Mouse (Mus musculus) CH12.LX (cell line): ENCODE measurements around the gene Kcnma1. TPM values are rescaled to one million over a fixed set of nuclear protein-coding genes. Genes with fewer than 3 reads are reported as not detected.

Source experiments
- DNase-seq: peaks from one replicate; pipeline ENCODE4 v3.0.0-alpha.2; 2013; ENCODE audit errors: extremely low read depth
- H3K27ac ChIP-seq: 2 replicates; pipeline ENCODE4 v1.5.1; 2012; ENCODE audit warnings: low read depth, mild to moderate bottlenecking, control low read depth, moderate library complexity; ENCODE audit not compliant: insufficient read depth
- H3K27me3 ChIP-seq: replicated peaks from 2 replicates; pipeline ENCODE3; 2012; ENCODE audit warnings: inconsistent platforms
- H3K36me3 ChIP-seq, 2 experiments: replicated peaks in 1 of 2; 2 replicates each; pipeline versions ENCODE3 to v1.6.1; 2012; ENCODE audit warnings: inconsistent platforms in 1 of 2, low read length in 1 of 2, mild to moderate bottlenecking in 1 of 2, mixed read lengths in 1 of 2, moderate library complexity in 1 of 2; ENCODE audit not compliant: control insufficient read depth in 1 of 2, insufficient read depth in 1 of 2
- H3K4me1 ChIP-seq, 2 experiments: 2 replicates each; pipeline ENCODE4 v1.6.1; 2012; ENCODE audit warnings: inconsistent platforms in 1 of 2, moderate library complexity in 1 of 2; ENCODE audit not compliant: insufficient read depth in 2 of 2, control insufficient read depth in 1 of 2
- H3K4me2 ChIP-seq: 2 replicates; pipeline ENCODE4 v1.6.1; 2012; ENCODE audit warnings: low read depth, mild to moderate bottlenecking, control low read depth; ENCODE audit not compliant: poor library complexity, insufficient read depth, severe bottlenecking
- H3K4me3 ChIP-seq, 3 experiments: fragments of 150-350 bp in 1 of 3; sonication (generic) in 1 of 3; replicated peaks in 1 of 3; 2 replicates each; pipeline versions ENCODE3 to v1.5.1; 2011 to 2012; ENCODE audit warnings: low read depth in 2 of 3, low read length in 2 of 3, mild to moderate bottlenecking in 2 of 3, moderate library complexity in 2 of 3, control low read depth in 1 of 3, improper control_type of control experiment in 1 of 3, inconsistent platforms in 1 of 3, mixed read lengths in 1 of 3; ENCODE audit not compliant: poor library complexity in 1 of 3
- H3K79me2 ChIP-seq: replicated peaks from 2 replicates; pipeline ENCODE4 v1.6.1; 2012; ENCODE audit warnings: mild to moderate bottlenecking, moderate library complexity; ENCODE audit not compliant: control insufficient read depth, poor library complexity, insufficient read depth, severe bottlenecking; ENCODE audit errors: extremely low read depth
- H3K9ac ChIP-seq: 2 replicates; pipeline ENCODE4 v1.6.1; 2012; ENCODE audit warnings: low read depth, mild to moderate bottlenecking, control low read depth, moderate library complexity; ENCODE audit not compliant: insufficient read depth
- H3K9me3 ChIP-seq: replicated peaks from 2 replicates; pipeline ENCODE3; 2012; ENCODE audit warnings: low read length, inconsistent platforms, mixed read lengths
- BHLHE40 ChIP-seq: IDR thresholded peaks from 2 replicates; pipeline ENCODE4 v1.6.1; 2011; ENCODE audit warnings: mild to moderate bottlenecking, low read depth, low read length, improper control_type of control experiment
- CHD2 ChIP-seq: IDR thresholded peaks from 2 replicates; pipeline ENCODE4 v1.6.1; 2011; ENCODE audit warnings: low read length, improper control_type of control experiment
- ELF1 ChIP-seq: IDR thresholded peaks from 2 replicates; pipeline ENCODE4 v1.6.1; 2014; ENCODE audit warnings: low read depth, mild to moderate bottlenecking, inconsistent platforms, low read length, improper control_type of control experiment
- EP300 ChIP-seq: IDR thresholded peaks from 2 replicates; pipeline ENCODE4 v1.6.1; 2011; ENCODE audit warnings: low read length, improper control_type of control experiment
- ETS1 ChIP-seq: conservative IDR thresholded peaks from 2 replicates; pipeline ENCODE4 v1.6.1; 2012; ENCODE audit warnings: low read depth, mild to moderate bottlenecking, inconsistent platforms, low read length, improper control_type of control experiment, moderate library complexity
- HCFC1 ChIP-seq: IDR thresholded peaks from 2 replicates; pipeline ENCODE4 v1.6.1; 2012; ENCODE audit warnings: low read depth, mild to moderate bottlenecking, inconsistent platforms, low read length, improper control_type of control experiment
- JUND ChIP-seq: conservative IDR thresholded peaks from 2 replicates; pipeline ENCODE4 v1.6.1; 2011; ENCODE audit warnings: low read depth, low read length, improper control_type of control experiment
- KAT2A ChIP-seq: IDR thresholded peaks from 2 replicates; pipeline ENCODE4 v1.6.1; 2012; ENCODE audit warnings: low read length, improper control_type of control experiment, inconsistent platforms; ENCODE audit not compliant: insufficient replicate concordance
- MAFK ChIP-seq: IDR thresholded peaks from 2 replicates; pipeline ENCODE4 v1.6.1; 2011; ENCODE audit warnings: low read length, improper control_type of control experiment; ENCODE audit not compliant: insufficient replicate concordance
- MAX ChIP-seq: IDR thresholded peaks from 2 replicates; pipeline ENCODE4 v1.6.1; 2011; ENCODE audit warnings: low read length, improper control_type of control experiment
- MAZ ChIP-seq: IDR thresholded peaks from 2 replicates; pipeline ENCODE4 v1.6.1; 2012; ENCODE audit warnings: low read depth, mild to moderate bottlenecking, inconsistent platforms, low read length, improper control_type of control experiment, moderate library complexity
- MYC ChIP-seq: IDR thresholded peaks from 2 replicates; pipeline ENCODE4 v1.6.1; 2011; ENCODE audit warnings: low read depth, mild to moderate bottlenecking, improper control_type of control experiment, low read length
- POLR2A ChIP-seq: IDR thresholded peaks from 2 replicates; pipeline ENCODE4 v1.6.1; 2011; ENCODE audit warnings: low read depth, mild to moderate bottlenecking, improper control_type of control experiment, low read length
- POLR2AphosphoS2 ChIP-seq: IDR thresholded peaks from 2 replicates; pipeline ENCODE4 v1.6.1; 2011; ENCODE audit warnings: low read depth, low read length, improper control_type of control experiment
- RCOR1 ChIP-seq: conservative IDR thresholded peaks from 2 replicates; pipeline ENCODE4 v1.6.1; 2012; ENCODE audit warnings: low read depth, mild to moderate bottlenecking, inconsistent platforms, low read length, improper control_type of control experiment
- SMC3 ChIP-seq: IDR thresholded peaks from 2 replicates; pipeline ENCODE4 v1.6.1; 2011; ENCODE audit warnings: low read depth, low read length, improper control_type of control experiment
- TBP ChIP-seq: conservative IDR thresholded peaks from 2 replicates; pipeline ENCODE4 v1.6.1; 2011; ENCODE audit warnings: low read depth, low read length, improper control_type of control experiment
- UBTF ChIP-seq: IDR thresholded peaks from 2 replicates; pipeline ENCODE4 v1.6.1; 2012; ENCODE audit warnings: low read depth, mild to moderate bottlenecking, inconsistent platforms, low read length, improper control_type of control experiment, moderate library complexity
- ZC3H11A ChIP-seq: IDR thresholded peaks from 2 replicates; pipeline ENCODE4 v1.6.1; 2012; ENCODE audit warnings: low read depth, mild to moderate bottlenecking, inconsistent platforms, low read length, improper control_type of control experiment
- ZKSCAN1 ChIP-seq: IDR thresholded peaks from 2 replicates; pipeline ENCODE4 v1.6.1; 2012; ENCODE audit warnings: low read depth, inconsistent platforms, low read length, improper control_type of control experiment, borderline replicate concordance
- ZMIZ1 ChIP-seq: IDR thresholded peaks from 2 replicates; pipeline ENCODE4 v1.6.1; 2012; ENCODE audit warnings: low read depth, mild to moderate bottlenecking, inconsistent platforms, low read length, improper control_type of control experiment
- ZNF384 ChIP-seq: IDR thresholded peaks from 2 replicates; pipeline ENCODE4 v1.6.1; 2012; ENCODE audit warnings: low read depth, low read length, improper control_type of control experiment, inconsistent platforms
- dilution Hi-C: fragments of 300-500 bp; cut with MboI; formaldehyde crosslinking; loops from 2 replicates; pipeline ENCODE4 v1.14.3; 2020; ENCODE audit warnings: low sequenced_read_pairs; ENCODE audit not compliant: extremely low pct_unique_long_range_greater_than_20kb, extremely low pct_ligation_motif_present
- in situ Hi-C: fragments of 300-500 bp; cut with MboI; formaldehyde crosslinking; loops from 3 replicates; pipeline ENCODE4 v1.14.3; 2019; ENCODE audit warnings: low sequenced_read_pairs, low pct_ligation_motif_present, low pct_unique_long_range_greater_than_20kb, mixed read lengths
- polyA plus RNA-seq: library from polyadenylated mRNA; unstranded; fragments of >175 nt; gene quantifications from 2 replicates; pipeline ENCODE4 v1.2.1, GENCODE M21; 2012; ENCODE audit warnings: low read depth; ENCODE audit not compliant: insufficient read length
- total RNA-seq, 2 experiments: library from RNA; depleted of rRNA; stranded (reverse); fragments of 300-350 nt in 1 of 2; fragments of >200 nt in 1 of 2; gene quantifications; 2 replicates each; pipeline ENCODE4 v1.2.3; 2012 to 2014

Kcnma1 gene
- total and polyA plus RNA-seq, 3 experiments = 0.10 to 0.17 (median 0.12) TPM

GRCm38 (mm10) chr14:23792674-23793073 is 221.6 kb downstream of the Kcnma1 start:
- in situ Hi-C loops = no loop called here

DNA sequence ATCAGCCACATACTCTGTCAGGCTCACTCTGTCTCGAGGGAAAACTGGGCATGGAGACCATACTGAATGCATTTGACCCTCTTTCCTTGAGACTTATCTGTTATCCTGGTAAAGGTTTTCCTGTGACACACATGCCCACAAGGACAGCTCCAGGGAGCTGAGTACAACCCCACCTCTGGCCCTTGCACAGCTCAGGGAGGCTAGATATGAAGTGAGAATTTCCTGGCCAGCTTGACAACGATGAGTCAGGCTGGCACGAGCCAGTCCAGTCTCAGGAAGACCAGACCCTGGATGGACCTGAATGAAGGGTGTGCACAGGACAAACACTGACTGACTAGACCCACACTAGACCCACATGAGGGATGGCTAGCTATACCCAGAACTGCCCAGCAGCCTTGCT is 222.2 kb downstream of the Kcnma1 start:
- Histone ChIP-seq H3K36me3 (no peaks in the 10 kb centered on the region), H3K4me3 (no peak overlapping the region), H3K27me3 (peaks cover 2% of the 10 kb centered on the region), H3K4me2 (no peak overlapping the region), H3K79me2 (no peaks in the 10 kb centered on the region), H3K9ac (no peak overlapping the region), H3K27ac (no peak overlapping the region)
- dilution Hi-C loops = no loop called here
- DNase-seq = no peak
- TF ChIP-seq MAX (no peak), BHLHE40 (no peak), ZC3H11A (no peak), ELF1 (no peak), KAT2A (no peak), EP300 (no peak), JUND (no peak), TBP (no peak), ZKSCAN1 (no peak), SMC3 (no peak), ETS1 (no peak), ZNF384 (no peak), HCFC1 (no peak), MYC (no peak), CHD2 (no peak), MAFK (no peak)
- TF ChIP-seq, all 38 proteins: peak for 0
- Histone ChIP-seq H3K9me3 (no peaks in the 10 kb centered on the region), H3K4me1 (no peaks in the 10 kb centered on the region)
- in situ Hi-C loops = no loop called here

More at GRCm38 (mm10) chr14:23792674-23793073, 221.6 kb downstream of the Kcnma1 start:
- H3K27me3 ChIP-seq = peaks cover 2% of the 10 kb centered on the region
- TF ChIP-seq ZMIZ1 (no peak), BHLHE40 (no peak), EP300 (no peak), POLR2A (no peak), MAZ (no peak), HCFC1 (no peak), ETS1 (no peak), CHD2 (no peak), RCOR1 (no peak), POLR2AphosphoS2 (no peak), UBTF (no peak), KAT2A (no peak), TBP (no peak), ZC3H11A (no peak)
- TF ChIP-seq, all 38 proteins: peak for 0
- H3K9ac ChIP-seq = no peak overlapping the region
- no peaks in the 10 kb centered on the region for H3K4me1 ChIP-seq
- dilution Hi-C loops = no loop called here
- no peak overlapping the region for H3K27ac ChIP-seq
- H3K9me3 ChIP-seq = no peaks in the 10 kb centered on the region
- H3K4me3 ChIP-seq = no peak overlapping the region
- no peak overlapping the region for H3K4me2 ChIP-seq
- no peaks in the 10 kb centered on the region for H3K36me3 ChIP-seq
- DNase-seq = no peak
- H3K79me2 ChIP-seq = no peaks in the 10 kb centered on the region
